Comparison of ENCODE assay signal across 19 mouse cellular contexts in the genomic region with DNA sequence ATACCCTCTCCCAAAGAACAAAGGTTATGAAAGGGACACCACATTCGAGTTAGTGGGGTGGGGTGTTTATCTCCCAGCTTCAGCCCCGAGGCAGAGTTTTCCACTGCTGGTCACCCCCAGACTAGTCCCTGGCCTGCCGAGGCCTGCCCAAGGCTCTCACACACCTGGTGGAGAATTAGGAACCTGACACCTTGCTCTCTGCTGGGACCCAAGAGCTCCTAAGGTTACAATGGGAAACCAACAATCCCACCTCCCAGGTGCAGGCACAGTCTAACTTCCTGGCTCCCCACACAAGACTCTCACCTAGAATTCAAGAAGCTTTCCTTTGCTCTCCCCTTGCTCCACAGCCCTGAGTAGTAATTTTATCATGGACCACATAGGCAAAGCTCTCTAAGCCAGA. TPM values are rescaled to one million over a fixed set of nuclear protein-coding genes. Genes with fewer than 3 reads are reported as not detected.
"Had no signal": no experiment of that assay in that cellular context is flagged by ENCODE, and none has a peak within 500 bp of the region (broad histone marks: within the 10 kb centered on the region; RNA-seq: fewer than 3 reads in every experiment).

No protein-coding gene starts in this region.

- H3K9me3 ChIP-seq: liver, embryonic 13.5 days; liver, embryonic 15.5 days; lung, embryonic 15.5 days; midbrain, embryonic 10.5 days; midbrain, embryonic 13.5 days; neural tube, embryonic 13.5 days; neural tube, embryonic 15.5 days; stomach, embryonic 15.5 days had no signal

- H3K4me3 ChIP-seq: liver, embryonic 13.5 days; liver, embryonic 15.5 days; lung, embryonic 15.5 days; midbrain, embryonic 10.5 days; midbrain, embryonic 13.5 days; myocyte; neural tube, embryonic 13.5 days; neural tube, embryonic 15.5 days; stomach, embryonic 15.5 days had no signal

- H3K27me3 ChIP-seq: liver, embryonic 13.5 days; liver, embryonic 15.5 days; lung, embryonic 15.5 days; midbrain, embryonic 13.5 days; neural tube, embryonic 13.5 days; neural tube, embryonic 15.5 days; stomach, embryonic 15.5 days had no signal

- H3K9ac ChIP-seq: liver, embryonic 13.5 days; liver, embryonic 15.5 days; liver, postnatal 0 days; lung, embryonic 15.5 days; midbrain, embryonic 13.5 days; neural tube, embryonic 13.5 days; neural tube, embryonic 15.5 days; stomach, embryonic 15.5 days had no signal

- DNase-seq: liver, embryonic 13.5 days; lung, adult 2 months; lung, postnatal 14 days; retina, postnatal 1 day; right cerebral cortex, postnatal 14 days; thymus, postnatal 14 days; thymus, postnatal 36 days had no signal

- H3K4me1 ChIP-seq: liver, embryonic 13.5 days; liver, embryonic 15.5 days; lung, embryonic 15.5 days; midbrain, embryonic 10.5 days; midbrain, embryonic 13.5 days; neural tube, embryonic 13.5 days; neural tube, embryonic 15.5 days; stomach, embryonic 15.5 days had no signal

- ATAC-seq: liver, postnatal 0 days; lung, postnatal 0 days; midbrain, embryonic 13.5 days; midbrain, embryonic 16.5 days had no signal

- H3K4me2 ChIP-seq: liver, embryonic 13.5 days; liver, embryonic 15.5 days; lung, embryonic 15.5 days; midbrain, embryonic 13.5 days; neural tube, embryonic 13.5 days; neural tube, embryonic 15.5 days; stomach, embryonic 15.5 days had no signal

- H3K27ac ChIP-seq: liver, embryonic 13.5 days; liver, embryonic 15.5 days; lung, embryonic 15.5 days; midbrain, embryonic 10.5 days; midbrain, embryonic 13.5 days; neural tube, embryonic 13.5 days; neural tube, embryonic 15.5 days; stomach, embryonic 15.5 days; stomach, postnatal 0 days had no signal

RNA-seq across cellular contexts. Expression of a gene that starts 18.8 kb away (rescaled TPM):
- polyA plus RNA-seq: myocyte; neural tube, embryonic 15.5 days had no signal
